Mouse (Mus musculus): ENCODE results near the gene Ntpcr. TPM values are rescaled to one million over a fixed set of nuclear protein-coding genes. Genes with fewer than 3 reads are reported as not detected.
A peak's percentile ranks its signal among the peaks of the same experiment; 100 is the strongest.

The Ntpcr gene
- total and polyA plus RNA-seq, 3 experiments: 40.0 to 45.3 TPM; not detected in 1

DNA sequence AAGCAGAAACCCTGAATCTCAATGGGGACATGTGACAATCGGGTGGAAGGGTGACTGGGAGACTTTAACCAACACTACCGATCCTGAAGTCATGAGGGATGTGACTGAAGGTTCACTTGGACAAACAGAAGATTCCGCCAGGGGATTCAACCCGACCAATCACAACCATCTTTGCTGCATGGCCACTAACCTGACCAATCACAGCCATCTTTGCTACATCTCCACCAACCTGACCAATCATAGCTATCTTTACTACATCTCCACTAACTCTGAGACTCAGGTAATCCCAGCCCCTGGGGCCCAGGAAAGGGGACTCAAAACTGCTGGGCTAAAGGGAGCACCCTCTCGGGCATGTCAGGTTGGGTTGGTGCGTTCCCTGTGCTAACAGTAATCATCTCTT is 6.3 kb upstream of the Ntpcr start:
- DNase-seq (ENCODE audit: low read depth, low spot score): no peak
- H3K79me2 ChIP-seq (ENCODE audit: control insufficient read depth, insufficient read depth, low read length, poor library complexity): no peaks in the 10 kb centered on the region
- no peak overlapping the region for H3K9ac ChIP-seq (ENCODE audit: control insufficient read depth, low read depth, low read length, poor library complexity, severe bottlenecking)
- H3K4me3 ChIP-seq (ENCODE audit: control insufficient read depth in 1 of 2, insufficient read depth in 1 of 2, low read depth in 2 of 2, low read length in 2 of 2): no peak overlapping the region
- H3K27me3 ChIP-seq (ENCODE audit: control insufficient read depth in 1 of 2, insufficient read depth in 2 of 2, low read length in 2 of 2): no peaks in the 10 kb centered on the region
- H3K27ac ChIP-seq (ENCODE audit: control insufficient read depth, low read depth, low read length): no peak overlapping the region
- H3K36me3 ChIP-seq (ENCODE audit: control insufficient read depth in 1 of 2, insufficient read depth in 2 of 2, low read length in 2 of 2): peaks cover 0 to 5% of the 10 kb centered on the region in 2 experiments; a peak in 2 of 4 replicates
- H3K4me1 ChIP-seq (ENCODE audit: control insufficient read depth in 1 of 2, insufficient read depth in 2 of 2, low read length in 2 of 2): peaks cover 0 to 13% of the 10 kb centered on the region in 2 experiments; a peak in 2 of 4 replicates
- no peaks in the 10 kb centered on the region for H3K9me3 ChIP-seq (replicated peaks; ENCODE audit: insufficient read depth, low read length)
- no peak for TF ChIP-seq MAZ (IDR thresholded peaks at IDR 0.05; ENCODE audit: low read depth, low read length)

DNA sequence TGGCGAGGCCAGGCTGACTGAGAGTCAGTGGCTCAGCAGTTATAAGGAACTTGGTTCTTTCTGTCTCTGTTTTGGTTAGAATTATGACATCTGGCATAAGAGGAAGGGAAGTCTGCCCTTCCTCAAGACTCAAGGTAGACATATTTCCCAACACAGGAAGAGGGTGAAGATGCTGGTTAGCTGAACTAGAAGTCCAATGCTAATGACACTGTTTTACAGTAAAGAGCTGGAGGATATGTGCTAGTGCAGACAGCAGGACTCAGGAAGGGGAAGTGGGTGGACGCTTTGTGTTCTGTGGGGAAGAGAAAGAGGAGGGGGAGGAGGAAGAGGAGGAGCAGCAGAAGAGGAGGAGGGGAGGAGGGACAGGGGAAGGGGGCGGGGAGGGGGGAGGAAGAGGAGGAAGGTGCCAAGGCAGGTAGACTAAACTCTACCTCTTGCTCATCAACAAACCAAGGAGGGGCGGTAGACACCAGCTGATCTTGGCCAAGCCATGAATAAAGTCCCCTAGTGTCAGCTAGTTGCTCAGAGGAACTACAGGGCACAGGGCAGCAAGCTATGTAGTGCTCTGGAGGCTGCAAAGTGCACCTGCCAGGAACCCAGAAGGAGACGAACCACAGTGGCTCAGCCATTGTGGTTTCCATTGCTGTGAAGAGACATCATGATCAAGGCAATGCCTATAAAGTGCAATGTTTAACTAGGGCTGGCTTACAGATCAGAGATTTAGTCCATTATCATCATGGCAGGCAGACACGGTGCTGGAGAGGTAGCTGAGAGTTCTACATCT is 4.5 kb upstream of the Ntpcr start:
- Histone ChIP-seq H3K4me1 (ENCODE audit: control insufficient read depth in 1 of 2, insufficient read depth in 2 of 2, low read length in 2 of 2) (peaks cover 0 to 13% of the 10 kb centered on the region in 2 experiments; a peak in 2 of 4 replicates), H3K79me2 (ENCODE audit: control insufficient read depth, insufficient read depth, low read length, poor library complexity) (no peaks in the 10 kb centered on the region), H3K27ac (ENCODE audit: control insufficient read depth, low read depth, low read length) (peak overlapping the region; percentile 15; the same call in 1 of the 2 replicates), H3K9ac (ENCODE audit: control insufficient read depth, low read depth, low read length, poor library complexity, severe bottlenecking) (no peak overlapping the region), H3K4me3 (ENCODE audit: control insufficient read depth in 1 of 2, insufficient read depth in 1 of 2, low read depth in 2 of 2, low read length in 2 of 2) (no peak overlapping the region), H3K9me3 (replicated peaks; ENCODE audit: insufficient read depth, low read length) (no peaks in the 10 kb centered on the region), H3K27me3 (ENCODE audit: control insufficient read depth in 1 of 2, insufficient read depth in 2 of 2, low read length in 2 of 2) (no peaks in the 10 kb centered on the region), H3K36me3 (ENCODE audit: control insufficient read depth in 1 of 2, insufficient read depth in 2 of 2, low read length in 2 of 2) (peaks cover 0 to 5% of the 10 kb centered on the region in 2 experiments; a peak in 2 of 4 replicates)
- peak; percentile 38 for DNase-seq (ENCODE audit: low read depth, low spot score)
- TF ChIP-seq GABPA (IDR thresholded peaks at IDR 0.05; ENCODE audit: low read depth, low read length) (no peak), JUND (IDR thresholded peaks at IDR 0.05; ENCODE audit: low read depth, low read length) (no peak), EP300 (IDR thresholded peaks at IDR 0.05; ENCODE audit: low read depth in 1 of 2, low read length in 2 of 2) (no peak), POLR2AphosphoS2 (IDR thresholded peaks at IDR 0.05; ENCODE audit: low read length) (no peak), MAFK (IDR thresholded peaks at IDR 0.05; ENCODE audit: borderline replicate concordance, low read depth, low read length) (no peak), ZMIZ1 (IDR thresholded peaks at IDR 0.05; ENCODE audit: low read depth, low read length) (no peak), CHD1 (IDR thresholded peaks at IDR 0.05; ENCODE audit: low read depth, low read length) (no peak), KAT2A (conservative IDR thresholded peaks at IDR 0.05; ENCODE audit: low read depth, low read length) (no peak), SIN3A (IDR thresholded peaks at IDR 0.05; ENCODE audit: low read length) (no peak), POLR2A (IDR thresholded peaks at IDR 0.05; ENCODE audit: control insufficient read depth in 1 of 2, insufficient read depth in 1 of 2, low read depth in 1 of 2, low read length in 2 of 2, poor library complexity in 1 of 2) (no peak), ELF1 (IDR thresholded peaks at IDR 0.05; ENCODE audit: low read depth, low read length) (no peak), NELFE (IDR thresholded peaks at IDR 0.05; ENCODE audit: low read depth, low read length) (no peak), MYC (IDR thresholded peaks at IDR 0.05; ENCODE audit: low read depth, low read length) (no peak), UBTF (IDR thresholded peaks at IDR 0.05; ENCODE audit: borderline replicate concordance, insufficient read depth, low read depth, low read length) (no peak), HCFC1 (IDR thresholded peaks at IDR 0.05; ENCODE audit: low read depth, low read length) (no peak), E2F4 (IDR thresholded peaks at IDR 0.05; ENCODE audit: borderline replicate concordance, low read depth, low read length) (no peak), ZKSCAN1 (IDR thresholded peaks at IDR 0.05; ENCODE audit: low read depth, low read length) (no peak), RCOR1 (IDR thresholded peaks at IDR 0.05; ENCODE audit: low read depth, low read length) (no peak), NRF1 (IDR thresholded peaks at IDR 0.05; ENCODE audit: insufficient read depth, low read depth, low read length, poor library complexity, severe bottlenecking) (no peak)

All from MEL (cell line).